Mouse (Mus musculus) layer of hippocampus, adult 8-10 months (tissue): Measurements from ENCODE around the gene Olfr721-ps1. TPM values are rescaled to one million over a fixed set of nuclear protein-coding genes. Genes with fewer than 3 reads are reported as not detected.

Experiments
- DNase-seq, 2 experiments: peaks; one replicate each; pipeline ENCODE4 v3.0.0; 2022; ENCODE audit warnings: low spot score in 2 of 2
- total RNA-seq, 4 experiments: library from RNA; stranded (reverse); gene quantifications; 2 replicates each; pipeline ENCODE4 v1.2.4; 2022

Gene Olfr721-ps1
- not detected for total RNA-seq

DNA sequence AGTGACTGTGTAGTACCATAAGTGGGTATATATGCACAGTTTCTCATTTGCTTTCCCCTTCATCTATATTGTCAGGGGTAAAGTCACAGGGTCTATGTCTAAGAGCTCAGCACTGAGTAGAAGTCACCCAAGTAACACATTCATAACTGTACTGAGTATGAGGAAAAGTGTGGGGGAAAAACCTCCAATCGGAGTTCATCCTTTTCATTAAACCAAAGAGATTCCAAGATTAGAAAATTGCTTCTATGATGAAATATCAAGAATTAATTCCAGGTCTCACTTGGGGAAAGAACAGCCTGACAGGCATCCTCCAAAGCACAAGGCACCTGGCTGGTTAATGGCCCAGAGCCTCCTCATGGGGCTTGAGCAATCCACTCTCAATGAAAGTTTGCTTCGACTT lies at the start of gene Olfr721-ps1:
Gene Olfr721-ps1, plus strand, starts transcription at position 301 of the 400 bp plus-strand sequence.
- DNase-seq, result no peak

- DNase-seq, result no peak
Measured at GRCm38 (mm10) chr14:14351721-14352590, 49.1 kb upstream of the Olfr721-ps1 start.

- DNase-seq, result no peak
Measured at GRCm38 (mm10) chr14:14352606-14353005, 48.5 kb upstream of the Olfr721-ps1 start.

DNA sequence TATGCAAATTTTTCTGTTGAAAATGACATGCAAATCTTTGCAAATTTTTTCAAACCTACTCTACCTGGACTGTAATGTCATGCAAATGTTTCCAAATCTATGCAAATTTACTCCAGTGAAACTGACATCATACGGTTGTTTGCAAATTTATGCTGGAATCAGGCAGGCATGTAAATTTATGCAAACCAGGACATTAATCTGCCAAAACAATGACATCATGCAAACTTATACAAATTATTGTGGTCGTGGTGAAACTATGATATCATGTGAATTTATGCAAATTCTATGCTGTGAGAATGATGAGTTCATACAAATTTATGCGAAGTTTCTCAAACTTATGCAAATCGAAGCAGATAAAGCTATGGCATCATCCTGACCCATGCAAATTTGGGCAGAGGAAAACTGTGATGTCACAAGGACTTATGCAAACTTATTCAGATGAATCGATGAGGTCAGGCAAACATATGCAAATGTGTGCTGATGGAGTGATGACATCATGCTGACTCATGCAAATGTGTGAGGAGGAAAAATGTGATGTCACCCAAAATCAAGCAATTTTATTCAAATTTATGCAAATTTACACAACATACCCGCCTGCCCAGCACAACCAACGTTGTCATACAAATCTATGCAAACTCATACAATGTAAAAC lies 47.9 kb upstream of the Olfr721-ps1 start:
- no peak for DNase-seq

DNA sequence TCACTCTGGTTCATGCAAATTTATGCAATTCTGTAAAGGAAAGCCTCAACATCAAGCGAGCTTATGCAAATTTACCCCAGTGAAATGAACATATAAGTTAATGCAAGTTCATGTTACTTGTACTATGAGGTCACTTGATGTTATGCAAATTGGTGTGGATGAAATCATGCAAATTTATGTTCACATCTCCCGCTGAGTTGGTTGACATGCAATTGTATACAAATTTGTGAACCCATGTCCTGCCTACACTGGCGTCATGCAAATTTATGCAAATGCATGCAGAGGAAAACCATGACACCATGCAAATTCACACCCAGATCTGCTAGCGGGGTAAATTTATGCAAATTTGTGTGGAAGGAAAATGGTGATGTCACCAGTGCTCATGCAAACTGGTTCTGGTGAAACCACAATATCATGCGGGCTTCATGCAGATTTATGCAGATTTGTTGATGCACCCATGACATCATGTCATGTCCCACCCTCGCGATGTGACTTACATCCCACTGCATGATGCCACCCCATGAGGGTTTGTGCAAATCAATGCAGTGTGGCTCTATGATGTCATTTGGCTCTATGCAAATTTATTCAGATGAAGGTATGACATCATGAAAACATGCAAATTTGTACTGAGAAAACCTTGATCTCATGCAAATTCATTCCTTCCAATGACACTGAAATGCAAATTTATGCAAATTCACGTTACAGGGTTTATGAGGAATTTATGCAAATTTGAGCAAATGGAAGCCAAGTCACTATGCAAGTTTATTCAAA lies 47.2 kb upstream of the Olfr721-ps1 start:
- no peak for DNase-seq

GRCm38 (mm10) chr14:14354511-14355359 lies 46.4 kb upstream of the Olfr721-ps1 start:
- no peak for DNase-seq

DNA sequence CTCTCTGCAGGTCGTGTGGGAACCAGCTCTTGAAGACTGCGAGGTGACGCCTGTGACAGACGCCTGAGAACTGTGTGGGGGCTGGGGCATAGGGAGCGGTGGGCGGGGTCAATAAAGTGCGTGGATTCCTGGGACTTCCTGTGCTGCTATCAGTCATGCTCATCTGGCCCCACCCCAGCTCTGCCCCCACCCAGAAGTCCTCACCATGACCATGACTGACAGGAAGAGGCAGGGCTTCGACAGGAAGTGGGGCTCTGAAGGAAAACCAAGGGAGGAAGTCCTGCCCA lies 45.8 kb upstream of the Olfr721-ps1 start:
- no peak for DNase-seq

GRCm38 (mm10) chr14:14395535-14395934 lies 5.6 kb upstream of the Olfr721-ps1 start:
- no peak for DNase-seq

DNA sequence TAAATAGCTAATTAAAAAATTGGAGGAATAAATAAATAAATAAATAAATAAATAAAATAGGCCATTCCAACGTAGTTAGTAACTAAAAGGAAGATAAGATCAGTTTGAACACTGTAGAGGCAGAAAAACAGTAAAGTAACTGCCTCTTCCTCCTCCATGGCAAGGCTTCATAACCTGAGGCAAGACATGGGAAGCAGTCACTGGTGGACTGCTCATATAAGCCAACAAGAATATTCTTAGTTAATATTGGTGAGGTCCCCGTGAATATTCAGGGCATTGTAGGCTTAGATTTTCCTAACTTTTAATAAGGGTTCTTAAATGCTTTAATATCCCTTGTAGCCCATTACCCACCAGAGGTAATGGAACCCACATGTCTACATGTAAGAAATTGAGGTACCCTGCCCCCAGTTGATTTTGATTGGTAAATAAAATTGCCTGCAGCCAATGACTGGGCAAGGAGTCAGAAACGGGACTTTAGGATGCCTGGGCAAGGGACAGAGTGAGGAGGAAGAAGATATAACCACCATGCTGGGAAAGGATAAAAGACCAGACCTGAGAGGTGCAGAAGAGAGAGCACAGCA lies 35.1 kb downstream of the Olfr721-ps1 start:
- no peak for DNase-seq

Other genes with a start within 250 kb of the Olfr721-ps1 start
- gene Olfr720, start 214.5 kb upstream of the Olfr721-ps1 start, total RNA-seq, result not detected
- gene Olfr31, start 78.5 kb upstream of the Olfr721-ps1 start, total RNA-seq, result not detected
- 10 to 100 TPM in 1 of 4 experiments, 1 to 10 TPM in 3; 3.7 to 10.8 (median 5.0) TPM for gene Il3ra, start 55.0 kb upstream of the Olfr721-ps1 start, total RNA-seq